Mouse (Mus musculus): Measurements from ENCODE around the gene Ryr2. TPM values are rescaled to one million over a fixed set of nuclear protein-coding genes. Genes with fewer than 3 reads are reported as not detected.

Gene Ryr2
- total RNA-seq, 1 experiment: 7.0 TPM

DNA sequence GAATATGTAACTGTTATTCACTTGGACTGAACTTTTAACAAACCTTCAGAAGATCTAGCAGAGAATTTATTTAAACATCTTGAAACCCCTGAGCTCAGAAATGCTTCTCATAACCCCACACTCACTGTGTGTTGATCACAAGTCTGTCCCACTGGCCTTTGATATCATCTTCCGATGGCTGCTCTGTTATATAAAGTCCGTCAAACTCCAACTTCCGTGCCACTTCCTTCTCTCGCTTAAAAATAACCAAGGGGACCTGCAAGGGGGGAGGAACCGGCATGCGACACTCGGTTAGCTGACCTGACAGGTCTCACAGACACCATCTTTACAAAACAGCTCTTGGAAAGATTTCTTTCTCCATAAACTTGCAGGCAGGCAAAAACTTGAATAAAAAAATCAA, 521.5 kb downstream of the Ryr2 start:
- H3K9me3 ChIP-seq (ENCODE audit: control insufficient read depth, insufficient read depth, low read depth, low read length): no peaks in the 10 kb centered on the region

GRCm38 (mm10) chr13:11572552-11572951, 534.2 kb downstream of the Ryr2 start:
- in situ Hi-C loops (cut with MboI; ENCODE audit: low sequenced_read_pairs in 2 of 2, unreplicated experiment in 2 of 2): no loop called here
- DNase-seq (ENCODE audit: low read depth, low spot score): no peak
- TF ChIP-seq MAFK (IDR thresholded peaks at IDR 0.05; ENCODE audit: insufficient read depth, low read depth, low read length) (no peak), HCFC1 (IDR thresholded peaks at IDR 0.05; ENCODE audit: borderline replicate concordance, insufficient read depth, low read length) (no peak), CHD2 (IDR thresholded peaks at IDR 0.05; ENCODE audit: low read depth, low read length) (no peak), ZC3H11A (IDR thresholded peaks at IDR 0.05; ENCODE audit: borderline replicate concordance, low read depth, low read length) (no peak), ZNF384 (IDR thresholded peaks at IDR 0.05; ENCODE audit: low read depth, low read length) (no peak)

More for the DNA sequence above, 521.5 kb downstream of the Ryr2 start:
- Histone ChIP-seq H3K36me3 (ENCODE audit: control insufficient read depth, insufficient read depth, low read length, poor library complexity, severe bottlenecking) (no peaks in the 10 kb centered on the region), H3K4me3 (ENCODE audit: insufficient read depth in 1 of 2, low read depth in 1 of 2, low read length in 2 of 2, poor library complexity in 1 of 2, severe bottlenecking in 1 of 2) (no peak overlapping the region), H3K4me1 (ENCODE audit: control insufficient read depth in 2 of 2, insufficient read depth in 2 of 2, low read length in 2 of 2, poor library complexity in 1 of 2) (no peaks in the 10 kb centered on the region), H3K27ac (ENCODE audit: insufficient read depth, low read depth, low read length, poor library complexity, severe bottlenecking) (no peak overlapping the region), H3K9ac (ENCODE audit: insufficient read depth, low read depth, low read length, poor library complexity, severe bottlenecking) (no peak overlapping the region)
- no peak for TF ChIP-seq HCFC1 (IDR thresholded peaks at IDR 0.05; ENCODE audit: borderline replicate concordance, insufficient read depth, low read length)
- no peak for TF ChIP-seq CHD2 (IDR thresholded peaks at IDR 0.05; ENCODE audit: low read depth, low read length)
- no peak for TF ChIP-seq MAFK (IDR thresholded peaks at IDR 0.05; ENCODE audit: insufficient read depth, low read depth, low read length)
- TF ChIP-seq ZNF384 (IDR thresholded peaks at IDR 0.05; ENCODE audit: low read depth, low read length): no peak
- TF ChIP-seq ZC3H11A (IDR thresholded peaks at IDR 0.05; ENCODE audit: borderline replicate concordance, low read depth, low read length): no peak
- no peak for DNase-seq (ENCODE audit: low read depth, low spot score)
- in situ Hi-C loops (cut with MboI; ENCODE audit: low sequenced_read_pairs in 2 of 2, unreplicated experiment in 2 of 2): no loop called here

GRCm38 (mm10) chr13:11567376-11567775, 539.4 kb downstream of the Ryr2 start:
- no peak overlapping the region for H3K4me3 ChIP-seq (ENCODE audit: insufficient read depth in 1 of 2, low read depth in 1 of 2, low read length in 2 of 2, poor library complexity in 1 of 2, severe bottlenecking in 1 of 2)
- DNase-seq (ENCODE audit: low read depth, low spot score): no peak
- no peaks in the 10 kb centered on the region for H3K4me1 ChIP-seq (ENCODE audit: control insufficient read depth in 2 of 2, insufficient read depth in 2 of 2, low read length in 2 of 2, poor library complexity in 1 of 2)
- TF ChIP-seq MAFK (IDR thresholded peaks at IDR 0.05; ENCODE audit: insufficient read depth, low read depth, low read length) (no peak), ZNF384 (IDR thresholded peaks at IDR 0.05; ENCODE audit: low read depth, low read length) (no peak), CHD2 (IDR thresholded peaks at IDR 0.05; ENCODE audit: low read depth, low read length) (no peak), HCFC1 (IDR thresholded peaks at IDR 0.05; ENCODE audit: borderline replicate concordance, insufficient read depth, low read length) (no peak), ZC3H11A (IDR thresholded peaks at IDR 0.05; ENCODE audit: borderline replicate concordance, low read depth, low read length) (no peak)
- H3K27ac ChIP-seq (ENCODE audit: insufficient read depth, low read depth, low read length, poor library complexity, severe bottlenecking): no peak overlapping the region
- in situ Hi-C loops (cut with MboI; ENCODE audit: low sequenced_read_pairs in 2 of 2, unreplicated experiment in 2 of 2): no loop called here
- H3K9ac ChIP-seq (ENCODE audit: insufficient read depth, low read depth, low read length, poor library complexity, severe bottlenecking): no peak overlapping the region
- H3K36me3 ChIP-seq (ENCODE audit: control insufficient read depth, insufficient read depth, low read length, poor library complexity, severe bottlenecking): no peaks in the 10 kb centered on the region
- no peaks in the 10 kb centered on the region for H3K9me3 ChIP-seq (ENCODE audit: control insufficient read depth, insufficient read depth, low read depth, low read length)

More at GRCm38 (mm10) chr13:11572552-11572951, 534.2 kb downstream of the Ryr2 start:
- Histone ChIP-seq H3K4me1 (ENCODE audit: control insufficient read depth in 2 of 2, insufficient read depth in 2 of 2, low read length in 2 of 2, poor library complexity in 1 of 2) (no peaks in the 10 kb centered on the region), H3K9ac (ENCODE audit: insufficient read depth, low read depth, low read length, poor library complexity, severe bottlenecking) (no peak overlapping the region), H3K27ac (ENCODE audit: insufficient read depth, low read depth, low read length, poor library complexity, severe bottlenecking) (no peak overlapping the region), H3K36me3 (ENCODE audit: control insufficient read depth, insufficient read depth, low read length, poor library complexity, severe bottlenecking) (no peaks in the 10 kb centered on the region), H3K9me3 (ENCODE audit: control insufficient read depth, insufficient read depth, low read depth, low read length) (no peaks in the 10 kb centered on the region), H3K4me3 (ENCODE audit: insufficient read depth in 1 of 2, low read depth in 1 of 2, low read length in 2 of 2, poor library complexity in 1 of 2, severe bottlenecking in 1 of 2) (no peak overlapping the region)

GRCm38 (mm10) chr13:11566486-11566885, 540.3 kb downstream of the Ryr2 start:
- DNase-seq (ENCODE audit: low read depth, low spot score): no peak
- Histone ChIP-seq H3K4me3 (ENCODE audit: insufficient read depth in 1 of 2, low read depth in 1 of 2, low read length in 2 of 2, poor library complexity in 1 of 2, severe bottlenecking in 1 of 2) (no peak overlapping the region), H3K9me3 (ENCODE audit: control insufficient read depth, insufficient read depth, low read depth, low read length) (no peaks in the 10 kb centered on the region), H3K36me3 (ENCODE audit: control insufficient read depth, insufficient read depth, low read length, poor library complexity, severe bottlenecking) (no peaks in the 10 kb centered on the region), H3K4me1 (ENCODE audit: control insufficient read depth in 2 of 2, insufficient read depth in 2 of 2, low read length in 2 of 2, poor library complexity in 1 of 2) (no peaks in the 10 kb centered on the region), H3K27ac (ENCODE audit: insufficient read depth, low read depth, low read length, poor library complexity, severe bottlenecking) (no peak overlapping the region), H3K9ac (ENCODE audit: insufficient read depth, low read depth, low read length, poor library complexity, severe bottlenecking) (no peak overlapping the region)
- no peak for TF ChIP-seq ZC3H11A (IDR thresholded peaks at IDR 0.05; ENCODE audit: borderline replicate concordance, low read depth, low read length)
- TF ChIP-seq CHD2 (IDR thresholded peaks at IDR 0.05; ENCODE audit: low read depth, low read length): no peak
- TF ChIP-seq MAFK (IDR thresholded peaks at IDR 0.05; ENCODE audit: insufficient read depth, low read depth, low read length): no peak
- TF ChIP-seq ZNF384 (IDR thresholded peaks at IDR 0.05; ENCODE audit: low read depth, low read length): no peak
- TF ChIP-seq HCFC1 (IDR thresholded peaks at IDR 0.05; ENCODE audit: borderline replicate concordance, insufficient read depth, low read length): no peak
- in situ Hi-C loops (cut with MboI; ENCODE audit: low sequenced_read_pairs in 2 of 2, unreplicated experiment in 2 of 2): no loop called here
